Mouse (Mus musculus) T-helper 1 cell (primary cell): Measurements from ENCODE around the gene Nhlrc1.

Experiments used
- in situ Hi-C: fragments of 300-600 bp; cut with MboI, MseI; formaldehyde crosslinking; loops from one replicate; pipeline ENCODE4 v1.15.1; 2025; ENCODE audit warnings: high pct_unique_total_duplicates

Gene Nhlrc1

DNA sequence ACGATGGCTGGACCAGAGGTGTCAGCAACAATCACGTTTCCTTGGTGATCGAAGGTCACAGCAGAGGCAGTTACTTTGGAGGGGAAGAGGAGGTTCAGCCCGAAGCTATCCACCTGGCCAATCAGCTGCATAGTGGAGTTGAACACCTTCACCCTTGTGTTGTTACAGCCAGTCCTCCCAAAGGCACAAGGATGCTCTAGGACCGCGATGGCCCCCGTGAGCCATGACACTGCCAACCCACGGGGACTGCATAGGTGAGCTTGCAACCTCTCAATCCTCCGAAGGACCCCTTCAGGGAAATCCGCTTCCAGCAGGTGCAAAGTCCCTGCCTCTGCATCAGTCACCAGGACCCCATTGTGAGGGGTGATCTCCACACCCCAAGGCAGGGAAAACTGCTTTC, 910 bp downstream of the Nhlrc1 start:
- in situ Hi-C loops, result loop anchor here (25.0 kb wide), 1 partner anchor 176 kb away; no protein-coding TSS in a partner anchor

DNA sequence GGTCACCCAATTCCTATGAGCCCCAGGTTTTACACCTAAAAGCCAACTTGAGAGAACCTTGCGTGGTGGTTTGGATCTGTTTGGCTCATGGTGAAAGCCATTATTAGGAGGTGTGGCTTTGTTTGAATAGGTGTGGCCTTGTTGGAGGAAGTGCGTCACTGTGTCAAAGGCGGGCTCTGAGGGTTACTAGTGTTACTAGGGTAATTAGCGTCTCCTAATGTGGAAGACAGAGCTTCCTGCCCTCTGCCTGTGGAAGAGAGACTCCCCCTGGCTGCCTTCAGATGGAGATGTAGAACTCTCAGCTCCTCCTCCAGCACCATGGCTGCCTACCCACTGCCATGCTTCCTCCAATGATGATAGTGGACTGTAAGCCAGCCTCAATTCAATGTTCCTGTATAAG, 13.1 kb downstream of the Nhlrc1 start:
- in situ Hi-C loops, result loop anchor here (25.0 kb wide), 1 partner anchor 164 kb away; no protein-coding TSS in a partner anchor

DNA sequence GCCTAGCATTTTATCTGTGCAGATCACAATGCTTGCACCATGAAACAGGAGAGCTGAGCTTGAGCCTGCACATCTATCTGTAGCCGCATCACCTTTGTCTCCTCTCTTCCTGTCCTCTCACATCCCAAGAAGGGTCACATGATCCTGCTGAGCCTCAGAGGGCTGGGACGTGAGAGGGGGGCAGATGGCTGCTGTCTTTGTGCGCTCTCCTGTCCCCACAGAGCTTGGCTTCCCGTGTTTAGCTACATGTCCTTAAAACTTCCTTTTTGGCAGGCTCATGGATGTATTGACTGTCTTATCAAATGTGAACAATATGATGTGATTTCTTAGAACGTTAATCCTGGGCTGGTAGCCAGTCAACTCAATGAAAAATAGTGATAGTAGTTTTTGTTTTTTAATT, 15.2 kb downstream of the Nhlrc1 start:
- in situ Hi-C loops, result no loop called here

DNA sequence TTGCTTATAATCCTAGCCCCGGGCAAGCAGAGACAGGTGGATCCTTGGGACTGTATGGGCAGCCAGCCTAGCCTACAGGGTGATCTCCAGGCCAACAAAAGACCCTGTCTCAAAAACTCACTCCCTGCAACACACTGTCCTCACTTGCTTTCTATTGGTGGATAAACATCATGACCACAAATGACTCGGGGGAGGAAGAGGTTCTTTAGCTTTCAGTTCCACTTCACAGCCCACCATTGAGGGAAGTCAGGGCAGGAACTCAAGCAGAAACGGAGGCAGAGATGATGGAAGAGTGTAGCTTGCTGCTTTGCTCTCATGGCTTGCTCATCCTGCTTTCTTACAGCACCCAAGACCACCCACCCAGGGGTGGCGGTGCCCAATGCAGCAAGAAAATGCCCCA, 17.3 kb downstream of the Nhlrc1 start:
- in situ Hi-C loops, result no loop called here

DNA sequence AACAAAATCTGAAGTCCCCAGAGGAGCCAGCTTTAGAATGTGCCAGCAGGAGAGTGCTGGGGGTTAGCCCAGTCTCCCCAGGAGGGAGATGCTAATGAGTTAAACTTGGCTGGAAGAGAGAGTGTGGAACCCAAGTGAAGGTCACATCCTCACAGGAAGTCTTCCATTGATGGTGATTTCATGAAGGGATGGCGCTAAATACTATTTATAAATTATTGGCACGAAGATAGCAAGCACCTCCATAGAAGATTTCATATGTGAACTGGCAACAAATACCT, 21.4 kb downstream of the Nhlrc1 start:
- in situ Hi-C loops, result no loop called here

DNA sequence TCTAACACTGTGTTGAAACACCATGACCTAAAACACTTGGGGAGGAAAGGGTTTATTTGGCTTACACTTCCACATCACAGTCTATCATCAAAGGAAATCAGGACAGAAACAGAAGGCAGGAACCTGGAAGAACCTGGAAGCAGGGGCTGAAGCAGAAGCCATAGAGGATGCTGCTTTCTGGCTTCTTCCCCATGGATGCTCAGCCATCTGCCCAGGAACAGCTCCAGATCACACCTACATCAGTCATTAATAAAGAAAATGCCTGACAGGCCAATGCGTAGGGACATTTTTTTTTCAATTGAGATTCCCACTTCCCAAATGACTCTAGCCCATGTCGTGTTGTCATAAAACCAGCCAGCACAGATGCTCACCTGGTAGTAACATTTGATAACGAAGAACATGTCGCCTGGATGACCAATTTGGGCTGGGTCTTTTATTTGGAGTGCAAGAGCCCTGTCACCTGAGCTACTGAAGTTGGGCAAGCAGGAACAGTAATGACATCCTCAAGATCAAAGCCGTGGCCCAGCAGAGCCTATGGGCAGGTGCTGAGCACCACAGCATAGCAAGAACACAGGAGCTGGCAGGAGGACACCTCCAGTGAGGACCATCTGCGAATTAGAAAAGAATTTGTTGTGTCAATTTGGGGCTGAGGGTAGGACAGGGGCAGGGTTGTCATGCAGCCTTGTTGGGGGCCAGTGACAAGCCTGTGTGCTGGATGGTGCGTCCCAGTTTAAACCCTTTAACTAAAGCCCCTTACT, 22.0 kb downstream of the Nhlrc1 start:
- in situ Hi-C loops, result no loop called here

DNA sequence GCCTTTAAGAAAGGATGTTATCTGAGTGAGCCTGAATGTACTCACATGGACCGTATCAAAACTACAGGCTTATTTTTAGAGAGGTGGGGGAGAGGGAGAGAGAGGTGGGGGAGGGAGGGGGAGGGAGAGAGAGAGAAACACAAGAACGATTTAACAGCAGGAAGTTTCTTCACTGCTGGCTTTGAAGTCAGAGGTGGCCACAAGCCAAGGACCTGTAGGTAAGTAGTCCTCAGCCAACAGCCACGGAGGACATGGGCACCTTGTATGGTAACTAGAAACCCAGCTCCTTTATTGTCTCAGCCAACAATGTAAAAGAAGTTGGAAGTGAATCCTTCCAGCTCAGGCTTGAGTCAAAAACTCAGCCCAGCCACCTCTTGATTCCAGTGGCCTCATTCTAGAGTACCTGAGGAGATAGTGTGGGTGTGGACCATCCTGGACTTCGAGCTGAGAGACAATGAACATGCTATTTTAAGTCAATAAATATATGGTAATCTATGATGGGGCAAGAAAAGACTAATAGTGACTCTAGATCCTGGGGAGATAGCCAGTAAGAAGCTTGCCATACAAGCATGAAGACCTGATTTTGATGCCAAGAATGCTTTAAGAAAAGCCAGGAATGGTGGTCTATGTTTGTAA, 24.2 kb downstream of the Nhlrc1 start:
- in situ Hi-C loops, result no loop called here

DNA sequence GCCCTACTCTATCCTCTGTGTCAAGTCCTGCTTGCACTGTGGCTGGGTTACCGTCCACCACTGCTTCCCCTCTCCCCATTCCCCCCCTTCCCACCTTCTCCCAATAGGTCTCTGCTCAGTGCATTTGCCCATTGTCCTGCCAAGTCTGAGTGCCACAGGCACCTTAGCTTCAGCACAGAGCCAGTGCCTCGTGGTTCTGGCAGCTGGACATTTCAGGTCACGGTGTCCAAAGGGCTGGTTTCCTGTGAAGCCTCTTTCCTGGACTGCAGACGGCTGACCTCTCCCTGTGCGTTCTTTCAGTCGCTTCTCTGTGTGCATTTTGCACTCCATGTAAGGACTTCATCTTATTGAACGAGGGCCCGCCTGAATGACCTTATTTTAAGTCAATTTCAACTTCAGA, 26.7 kb downstream of the Nhlrc1 start:
- in situ Hi-C loops, result no loop called here

DNA sequence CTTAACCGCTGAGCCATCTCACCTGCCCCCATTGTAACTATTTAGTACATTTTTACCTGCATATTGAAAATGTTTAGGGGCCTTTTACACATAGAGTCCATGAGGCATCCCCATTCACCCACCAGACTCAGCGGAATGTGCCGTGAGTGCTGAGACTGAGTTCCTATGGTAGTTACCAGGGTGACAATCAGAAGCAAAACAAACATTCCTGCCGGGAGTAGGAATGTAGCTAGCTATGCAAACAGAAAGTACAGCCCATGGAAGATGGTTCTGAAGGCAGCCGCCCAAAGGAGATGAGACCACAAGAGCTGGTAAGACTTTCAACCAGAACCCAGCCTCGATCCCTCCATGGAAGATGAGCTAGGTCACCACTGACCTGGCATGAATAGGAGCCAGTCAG, 28.4 kb downstream of the Nhlrc1 start:
- in situ Hi-C loops, result no loop called here

DNA sequence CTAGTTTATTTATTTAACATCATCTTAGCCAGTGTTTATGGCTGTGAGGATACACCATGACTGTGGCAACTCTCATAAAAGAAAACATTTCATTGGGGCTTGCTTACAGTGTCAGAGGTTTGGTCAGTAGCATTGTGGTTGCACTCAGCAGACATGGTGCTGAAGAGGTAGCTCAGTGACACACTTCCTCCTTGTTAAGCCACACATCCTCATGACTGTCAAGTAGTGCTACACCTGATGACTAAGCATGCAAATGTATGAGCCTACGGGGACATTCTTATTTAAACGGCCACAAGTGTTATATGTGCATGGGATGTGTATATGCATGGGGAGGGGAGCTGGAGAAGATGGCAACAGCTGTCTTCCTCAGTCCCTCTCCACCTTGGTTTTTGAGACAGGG, 30.8 kb downstream of the Nhlrc1 start:
- in situ Hi-C loops, result no loop called here

DNA sequence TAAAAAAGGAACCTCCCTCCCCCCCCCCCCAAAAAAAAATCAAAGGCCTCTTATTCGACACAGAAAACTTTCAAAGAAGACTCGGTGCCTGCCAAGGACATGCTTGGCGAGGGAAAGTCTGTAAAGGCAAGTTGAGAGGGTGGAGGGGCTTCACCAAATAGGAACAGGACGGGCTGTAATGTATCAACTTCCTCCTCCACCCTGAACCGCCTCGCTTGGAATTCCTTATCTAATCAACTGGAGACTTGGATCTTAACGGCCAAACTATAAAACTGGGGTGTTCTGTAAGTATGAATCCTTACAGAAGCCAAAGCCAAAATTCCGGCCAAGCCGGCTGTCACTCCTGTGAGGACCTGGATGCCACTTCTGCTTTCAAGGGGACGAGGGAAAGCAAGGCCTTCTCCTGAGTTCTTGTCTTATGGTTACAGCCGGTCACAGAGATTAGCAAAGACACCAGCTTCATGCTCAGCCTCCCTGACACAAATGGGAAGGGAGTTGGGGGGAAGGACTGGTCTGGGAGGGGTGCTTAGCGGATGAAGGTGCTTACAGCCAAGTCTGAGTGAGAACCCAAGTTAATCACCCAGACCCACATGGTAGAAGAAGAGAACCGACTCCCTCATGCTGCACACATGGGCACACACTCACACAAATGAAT, 34.7 kb downstream of the Nhlrc1 start:
- in situ Hi-C loops, result no loop called here

DNA sequence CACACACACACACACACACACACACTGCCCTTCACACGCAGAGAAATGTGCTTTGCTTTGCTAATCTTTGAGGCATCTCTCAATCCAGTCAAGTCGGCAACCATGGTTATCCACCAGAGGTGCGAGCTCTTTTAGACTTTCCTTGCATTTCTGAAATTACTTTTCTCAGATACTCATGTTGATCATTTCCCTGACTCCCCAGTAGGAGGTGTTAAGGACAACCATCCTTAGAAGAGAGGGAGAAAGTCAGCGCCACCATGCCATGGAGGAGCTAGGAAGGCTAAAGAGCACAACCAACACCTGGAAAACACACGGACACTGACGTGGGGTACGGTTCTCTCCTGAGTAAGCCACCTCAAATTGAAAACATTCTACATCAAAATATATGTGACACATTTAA, 38.1 kb downstream of the Nhlrc1 start:
- in situ Hi-C loops, result no loop called here

DNA sequence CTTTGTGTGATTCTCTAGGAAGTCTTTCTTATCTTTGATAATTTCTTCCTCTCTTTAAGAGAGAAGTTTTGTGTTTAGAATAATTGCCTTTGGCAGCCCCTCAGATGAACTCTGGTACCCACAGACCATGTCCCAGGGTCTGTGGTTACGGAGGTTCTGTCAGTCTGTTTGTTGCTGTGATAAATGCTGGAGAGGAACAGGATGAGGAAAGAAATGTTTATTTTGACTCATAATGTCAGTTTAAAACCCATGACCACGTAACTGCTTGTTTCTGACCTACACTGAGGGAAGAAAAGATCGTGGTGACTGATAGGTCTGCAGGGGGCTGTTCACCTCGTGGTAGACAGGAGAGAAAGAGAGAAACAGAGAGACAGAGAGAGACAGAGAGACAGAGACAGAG, 38.7 kb downstream of the Nhlrc1 start:
- in situ Hi-C loops, result no loop called here

DNA sequence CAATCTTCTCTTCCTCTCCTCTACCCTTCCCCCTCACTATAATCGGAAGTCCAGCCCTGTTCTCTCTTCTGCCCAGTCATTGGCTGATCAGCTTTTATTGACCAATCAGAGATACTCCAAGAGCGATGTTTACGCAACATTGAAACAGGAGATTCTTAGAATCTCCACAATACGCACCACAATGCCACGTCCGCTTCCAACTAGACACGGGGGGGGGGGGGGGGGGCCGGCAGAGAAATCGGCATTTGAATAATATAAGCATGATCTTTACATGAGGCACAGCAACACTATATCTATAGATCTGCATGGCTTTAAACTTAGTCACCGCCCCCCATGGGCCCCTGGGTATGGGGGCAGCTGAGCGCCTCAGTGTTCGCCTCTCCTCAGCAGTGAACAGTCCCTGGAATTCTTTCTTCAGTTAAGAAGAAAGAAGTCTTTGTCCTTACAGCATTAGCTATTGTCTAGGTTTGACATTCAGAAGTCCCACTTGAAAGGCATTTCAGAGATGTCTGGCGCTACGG, 39.6 kb downstream of the Nhlrc1 start:
- in situ Hi-C loops, result no loop called here

DNA sequence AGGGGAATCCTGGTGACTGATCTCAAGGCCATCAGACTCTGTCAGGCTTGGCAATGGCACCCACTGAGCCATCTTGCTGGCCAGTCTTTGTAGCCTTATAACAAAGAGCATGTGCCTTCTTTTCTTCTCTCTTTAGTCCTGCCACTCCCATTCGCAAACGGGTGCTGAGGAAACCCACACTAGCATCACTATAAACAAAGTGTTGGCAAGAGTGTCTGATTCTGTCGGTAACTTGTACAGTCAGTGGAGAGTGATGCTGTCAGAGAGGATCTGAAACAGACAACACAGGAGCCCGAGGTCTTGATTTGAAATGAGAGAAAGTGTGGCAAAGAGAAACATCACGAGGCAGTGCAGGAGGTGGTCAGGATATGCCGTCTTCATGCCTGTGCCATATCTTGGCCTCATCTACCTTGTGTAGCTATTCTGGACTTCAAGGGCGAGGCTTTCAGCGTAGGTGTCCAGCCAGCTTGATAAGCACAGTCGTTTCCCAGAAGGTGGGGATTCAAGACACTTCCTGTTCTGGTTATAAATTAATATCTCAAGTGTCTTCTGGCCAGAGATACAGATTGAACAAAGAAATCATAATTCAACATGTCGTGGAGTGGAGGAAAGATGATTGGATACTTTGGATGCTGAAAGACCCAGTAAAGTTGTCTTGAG, 44.2 kb downstream of the Nhlrc1 start:
- in situ Hi-C loops, result no loop called here

DNA sequence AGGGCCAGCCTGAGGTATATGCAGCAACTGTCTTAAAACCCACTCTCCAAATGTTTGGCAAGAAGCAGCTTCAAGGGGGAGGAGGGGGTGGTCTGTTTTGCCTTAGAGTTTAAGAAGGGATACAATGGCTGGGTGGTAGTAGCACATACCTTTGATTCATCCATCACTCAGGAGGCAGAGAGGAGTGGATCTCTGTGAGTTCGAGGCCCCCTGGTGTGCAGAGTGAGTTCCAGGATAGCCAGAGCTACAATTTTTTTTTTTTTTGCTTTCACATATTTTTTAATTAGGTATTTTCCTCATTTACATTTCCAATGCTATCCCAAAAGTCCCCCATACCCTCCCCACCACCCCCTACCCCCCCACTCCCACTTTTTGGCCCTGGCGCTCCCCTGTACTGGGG, 46.0 kb downstream of the Nhlrc1 start:
- in situ Hi-C loops, result no loop called here

DNA sequence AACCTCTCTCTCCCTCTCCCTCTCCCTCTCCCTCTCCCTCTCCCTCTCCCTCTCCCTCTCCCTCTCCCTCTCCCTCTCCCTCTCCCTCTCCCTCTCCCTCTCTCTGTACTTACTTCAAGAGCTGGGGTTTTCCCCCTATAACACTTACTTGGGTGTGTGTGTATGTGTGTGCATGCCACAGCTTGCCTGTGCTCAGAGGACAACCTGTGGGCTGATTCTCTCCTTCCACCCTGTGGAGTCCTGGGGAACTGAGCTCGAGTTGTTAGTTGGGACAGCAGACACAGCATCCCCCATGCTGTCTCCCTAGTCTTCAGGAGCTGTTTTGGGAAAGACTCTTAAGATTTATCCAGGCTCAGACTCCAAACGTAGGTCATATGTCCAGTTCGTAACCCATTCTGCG, 47.3 kb downstream of the Nhlrc1 start:
- in situ Hi-C loops, result no loop called here
